Mouse (Mus musculus): ENCODE results near the gene Eef1akmt2. TPM values are rescaled to one million over a fixed set of nuclear protein-coding genes. Genes with fewer than 3 reads are reported as not detected.

Eef1akmt2 gene
- polyA plus RNA-seq, 1 experiment from 2014 or later, result 56.5 TPM

DNA sequence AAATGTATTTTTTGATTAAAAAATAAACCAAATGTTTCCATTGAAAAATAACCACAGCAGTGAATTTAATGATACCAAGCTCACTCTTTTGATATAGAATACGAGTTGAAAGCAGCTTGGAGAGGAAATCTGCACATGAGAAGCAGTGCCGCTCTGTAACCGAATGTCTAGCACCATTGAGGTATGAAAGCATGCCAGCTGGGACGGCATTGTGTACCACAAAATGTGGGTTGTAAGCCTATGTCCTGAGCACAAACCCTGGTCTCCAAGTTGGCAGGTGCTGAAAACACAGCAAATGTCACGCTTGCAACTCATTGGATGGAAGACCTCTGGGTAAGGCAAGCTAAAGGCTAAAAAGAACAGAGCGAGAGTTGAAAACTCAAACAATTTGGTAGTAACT lies 35.4 kb downstream of the Eef1akmt2 start:
- no peaks in the 10 kb centered on the region for H3K9me3 ChIP-seq (replicated peaks; ENCODE audit: control insufficient read depth, low read length)
- 95% methylated on average over 6 of the region's 6 CpGs for WGBS
- no peak overlapping the region for H3K4me3 ChIP-seq (replicated peaks; ENCODE audit: low read length)
- H3K4me1 ChIP-seq (ENCODE audit: control insufficient read depth, insufficient read depth, low read length), result 0 out of 2 replicates have a peak, but pooled peaks cover 8% of the 10 kb centered on the region
- no peak overlapping the region for H3K4me2 ChIP-seq (ENCODE audit: low read depth, low read length)
- H3K27me3 ChIP-seq (ENCODE audit: control insufficient read depth, insufficient read depth, low read length), result no peaks in the 10 kb centered on the region
- no peak overlapping the region for H3K27ac ChIP-seq (ENCODE audit: low read length)
- ATAC-seq (ENCODE audit: insufficient read depth, low FRiP score), result no peak
- no peak overlapping the region for H3K9ac ChIP-seq (ENCODE audit: low read length)
- no peaks in the 10 kb centered on the region for H3K36me3 ChIP-seq (ENCODE audit: control insufficient read depth, insufficient read depth, low read length)

DNA sequence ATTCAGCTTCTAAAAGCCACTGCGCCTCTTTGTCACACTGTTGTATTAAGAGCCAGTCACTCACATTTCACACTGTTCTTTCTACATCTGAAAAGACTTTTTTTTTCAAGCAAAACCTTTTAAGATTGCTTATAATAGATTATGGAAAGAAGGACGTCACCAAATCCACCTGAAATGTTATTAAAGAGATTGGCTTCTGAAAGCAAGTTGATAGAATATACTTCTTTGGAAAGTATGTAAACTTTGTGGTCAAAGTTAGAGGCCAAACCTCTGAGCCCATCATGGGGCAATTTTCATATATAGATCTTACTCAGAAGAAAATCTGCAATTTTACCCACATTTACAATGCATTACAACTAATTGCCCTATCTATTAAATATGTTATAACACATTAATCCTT lies 35.9 kb downstream of the Eef1akmt2 start:
- WGBS, result 64% methylated on average over 2 of the region's 2 CpGs
- Histone ChIP-seq H3K36me3 (ENCODE audit: control insufficient read depth, insufficient read depth, low read length) (no peaks in the 10 kb centered on the region), H3K4me3 (replicated peaks; ENCODE audit: low read length) (no peak overlapping the region), H3K9ac (ENCODE audit: low read length) (no peak overlapping the region), H3K4me1 (ENCODE audit: control insufficient read depth, insufficient read depth, low read length) (0 out of 2 replicates have a peak, but pooled peaks cover 8% of the 10 kb centered on the region), H3K27ac (ENCODE audit: low read length) (no peak overlapping the region), H3K27me3 (ENCODE audit: control insufficient read depth, insufficient read depth, low read length) (no peaks in the 10 kb centered on the region), H3K4me2 (ENCODE audit: low read depth, low read length) (no peak overlapping the region), H3K9me3 (replicated peaks; ENCODE audit: control insufficient read depth, low read length) (no peaks in the 10 kb centered on the region)
- ATAC-seq (ENCODE audit: insufficient read depth, low FRiP score), result no peak

DNA sequence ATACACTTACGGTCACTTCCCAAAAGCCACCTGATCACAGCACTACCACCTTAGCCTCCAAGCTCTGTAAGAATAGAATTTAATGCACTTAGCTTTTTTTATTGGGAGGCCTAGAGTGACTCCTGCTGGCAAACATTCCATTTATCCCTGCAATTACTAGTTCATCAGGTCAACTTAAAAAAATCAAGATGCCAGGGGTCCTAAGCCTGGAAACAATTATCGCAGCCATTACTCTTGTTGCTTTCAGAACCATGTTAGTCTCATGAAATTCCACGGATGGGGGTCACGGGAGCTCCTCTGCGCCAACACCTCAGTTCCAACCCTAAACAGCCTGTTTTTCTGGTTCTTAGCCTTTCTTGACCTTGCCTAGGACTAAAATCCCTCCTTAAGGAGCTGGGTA lies 37.4 kb downstream of the Eef1akmt2 start:
- H3K4me1 ChIP-seq (ENCODE audit: control insufficient read depth, insufficient read depth, low read length), result peaks cover 22% of the 10 kb centered on the region
- H3K4me2 ChIP-seq (ENCODE audit: low read depth, low read length), result no peak overlapping the region
- H3K27me3 ChIP-seq (ENCODE audit: control insufficient read depth, insufficient read depth, low read length), result no peaks in the 10 kb centered on the region
- no peaks in the 10 kb centered on the region for H3K36me3 ChIP-seq (ENCODE audit: control insufficient read depth, insufficient read depth, low read length)
- 73% methylated on average over 5 of the region's 5 CpGs for WGBS
- H3K27ac ChIP-seq (ENCODE audit: low read length), result no peak overlapping the region
- H3K9ac ChIP-seq (ENCODE audit: low read length), result no peak overlapping the region
- ATAC-seq (ENCODE audit: insufficient read depth, low FRiP score), result no peak
- no peaks in the 10 kb centered on the region for H3K9me3 ChIP-seq (replicated peaks; ENCODE audit: control insufficient read depth, low read length)
- H3K4me3 ChIP-seq (replicated peaks; ENCODE audit: low read length), result no peak overlapping the region

DNA sequence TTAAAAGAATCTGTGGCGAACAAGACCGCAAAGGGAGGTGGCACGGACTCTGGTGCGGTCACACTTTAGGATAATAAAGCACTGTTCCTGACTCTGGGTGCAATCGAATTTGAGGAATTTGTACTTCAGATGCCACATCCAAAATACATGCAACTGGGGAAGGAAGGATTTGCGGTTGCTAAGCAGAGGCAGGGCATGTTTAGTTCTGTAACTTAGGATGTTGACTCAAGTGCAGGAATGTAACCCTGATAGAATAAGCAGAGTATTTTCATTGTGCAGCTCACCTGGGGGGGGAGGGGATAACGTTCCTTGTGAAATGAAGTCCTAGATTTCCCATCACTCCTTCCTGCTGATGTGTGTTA lies 38.4 kb downstream of the Eef1akmt2 start:
- WGBS, result under 1% methylated on average over 7 of the region's 7 CpGs
- ATAC-seq (ENCODE audit: insufficient read depth, low FRiP score), result no peak
- H3K27me3 ChIP-seq (ENCODE audit: control insufficient read depth, insufficient read depth, low read length), result no peaks in the 10 kb centered on the region

DNA sequence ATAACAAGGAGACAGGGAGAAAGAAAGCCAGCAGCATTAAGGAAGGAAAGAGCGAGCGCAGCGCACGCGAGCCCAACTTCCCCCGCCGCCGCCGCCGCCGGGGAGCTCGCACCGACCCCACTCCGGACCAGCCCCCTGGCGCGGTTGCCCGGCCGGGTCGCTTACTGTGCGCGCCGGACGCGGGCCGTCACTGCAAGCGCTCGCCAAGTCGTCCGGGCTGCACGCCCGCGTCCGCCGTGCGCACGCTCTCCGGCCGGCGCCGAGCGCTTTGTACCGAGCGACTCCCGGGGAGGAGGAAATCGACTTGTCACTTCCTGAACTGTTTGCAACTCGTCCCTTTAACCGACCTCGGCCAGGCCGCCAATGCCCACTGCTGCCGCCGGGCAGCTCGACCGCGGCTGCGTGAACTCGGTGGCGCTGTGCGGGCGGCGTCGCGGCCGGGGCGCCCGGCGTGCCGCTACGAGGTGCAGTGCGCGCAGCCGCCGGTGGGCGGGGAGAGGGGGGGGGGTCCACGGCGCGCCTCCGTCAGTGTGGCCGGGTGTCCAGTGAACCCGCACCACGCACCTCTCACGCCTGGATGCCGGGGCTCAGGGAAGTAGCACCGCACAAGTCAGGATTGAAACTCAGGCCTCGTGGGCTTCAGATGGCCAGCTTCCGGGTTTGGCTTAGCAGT lies 38.9 kb downstream of the Eef1akmt2 start, which contains the start of gene Fam53b:
Fam53b (minus strand) TSS at position 471 of the 673 bp plus-strand sequence.
- H3K27ac ChIP-seq (ENCODE audit: low read length), result peak within 1 kb of the TSS; percentile 92
- peaks cover 37% of the 10 kb centered on the region for H3K4me1 ChIP-seq (ENCODE audit: control insufficient read depth, insufficient read depth, low read length)
- under 1% methylated on average over 83 of the region's 85 CpGs for WGBS
- H3K4me2 ChIP-seq (ENCODE audit: low read depth, low read length), result peak within 1 kb of the TSS; percentile 77
- H3K36me3 ChIP-seq (ENCODE audit: control insufficient read depth, insufficient read depth, low read length), result no peaks in the 10 kb centered on the region
- no peaks in the 10 kb centered on the region for H3K27me3 ChIP-seq (ENCODE audit: control insufficient read depth, insufficient read depth, low read length)
- ATAC-seq (ENCODE audit: insufficient read depth, low FRiP score), result peak; percentile 67
- peak within 1 kb of the TSS; percentile 78 for H3K4me3 ChIP-seq (replicated peaks; ENCODE audit: low read length)
- no peaks in the 10 kb centered on the region for H3K9me3 ChIP-seq (replicated peaks; ENCODE audit: control insufficient read depth, low read length)
- H3K9ac ChIP-seq (ENCODE audit: low read length), result peak within 1 kb of the TSS; percentile 88

More for the DNA sequence above, 38.4 kb downstream of the Eef1akmt2 start:
- H3K27ac ChIP-seq (ENCODE audit: low read length), result peak overlapping the region; percentile 92
- peaks cover 32% of the 10 kb centered on the region for H3K4me1 ChIP-seq (ENCODE audit: control insufficient read depth, insufficient read depth, low read length)
- H3K9ac ChIP-seq (ENCODE audit: low read length), result peak overlapping the region; percentile 88
- H3K4me3 ChIP-seq (replicated peaks; ENCODE audit: low read length), result peak overlapping the region; percentile 78
- H3K4me2 ChIP-seq (ENCODE audit: low read depth, low read length), result peak overlapping the region; percentile 77
- H3K36me3 ChIP-seq (ENCODE audit: control insufficient read depth, insufficient read depth, low read length), result no peaks in the 10 kb centered on the region
- no peaks in the 10 kb centered on the region for H3K9me3 ChIP-seq (replicated peaks; ENCODE audit: control insufficient read depth, low read length)

DNA sequence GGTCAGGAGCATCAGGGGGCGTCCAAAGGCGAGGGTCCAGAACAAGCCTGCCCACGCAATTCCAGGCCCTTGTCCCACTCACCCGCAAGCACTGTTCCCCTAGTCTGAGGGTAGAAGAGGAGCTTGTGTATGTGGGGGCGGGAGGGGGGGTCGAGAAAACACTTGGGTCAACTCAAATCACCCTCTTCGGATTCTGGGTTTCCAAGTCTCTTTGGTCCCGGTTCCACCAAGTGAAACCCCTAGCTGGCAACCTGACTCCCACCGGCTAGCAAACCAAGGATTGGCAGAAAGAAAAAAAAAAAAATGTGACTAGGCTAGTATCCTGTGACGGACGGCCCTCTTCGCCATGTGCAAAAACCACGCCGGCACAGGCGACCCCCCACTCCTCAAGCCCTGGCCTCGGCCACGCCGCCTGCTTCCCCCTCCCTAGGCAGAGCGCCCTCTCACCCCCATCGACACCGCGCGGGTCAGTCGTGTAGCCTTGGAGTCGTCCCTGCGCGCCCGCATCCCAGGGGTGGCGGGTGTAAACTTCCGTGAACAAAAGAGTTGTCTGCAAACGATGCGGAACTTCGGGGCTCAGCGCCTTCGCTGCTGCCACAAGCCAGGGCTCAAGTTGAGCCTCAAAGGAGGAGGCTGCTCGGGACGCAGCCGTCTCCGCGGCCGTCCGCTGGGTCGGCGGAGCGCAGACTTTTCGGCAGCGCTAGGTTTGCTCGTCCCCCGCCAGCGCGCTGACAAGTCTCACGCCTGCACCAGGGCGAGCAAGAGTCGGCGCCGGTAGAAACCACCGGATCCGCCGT lies 39.7 kb downstream of the Eef1akmt2 start:
- Histone ChIP-seq H3K36me3 (ENCODE audit: control insufficient read depth, insufficient read depth, low read length) (no peaks in the 10 kb centered on the region), H3K9me3 (replicated peaks; ENCODE audit: control insufficient read depth, low read length) (no peaks in the 10 kb centered on the region), H3K27ac (ENCODE audit: low read length) (peak overlapping the region; percentile 92), H3K27me3 (ENCODE audit: control insufficient read depth, insufficient read depth, low read length) (no peaks in the 10 kb centered on the region), H3K9ac (ENCODE audit: low read length) (peak overlapping the region; percentile 88), H3K4me2 (ENCODE audit: low read depth, low read length) (peak overlapping the region; percentile 77), H3K4me1 (ENCODE audit: control insufficient read depth, insufficient read depth, low read length) (peaks cover 45% of the 10 kb centered on the region), H3K4me3 (replicated peaks; ENCODE audit: low read length) (peak overlapping the region; percentile 78)
- WGBS, result under 1% methylated on average over 59 of the region's 59 CpGs
- peak; percentile 27; the same call in 1 of the 2 replicates for ATAC-seq (ENCODE audit: insufficient read depth, low FRiP score)

DNA sequence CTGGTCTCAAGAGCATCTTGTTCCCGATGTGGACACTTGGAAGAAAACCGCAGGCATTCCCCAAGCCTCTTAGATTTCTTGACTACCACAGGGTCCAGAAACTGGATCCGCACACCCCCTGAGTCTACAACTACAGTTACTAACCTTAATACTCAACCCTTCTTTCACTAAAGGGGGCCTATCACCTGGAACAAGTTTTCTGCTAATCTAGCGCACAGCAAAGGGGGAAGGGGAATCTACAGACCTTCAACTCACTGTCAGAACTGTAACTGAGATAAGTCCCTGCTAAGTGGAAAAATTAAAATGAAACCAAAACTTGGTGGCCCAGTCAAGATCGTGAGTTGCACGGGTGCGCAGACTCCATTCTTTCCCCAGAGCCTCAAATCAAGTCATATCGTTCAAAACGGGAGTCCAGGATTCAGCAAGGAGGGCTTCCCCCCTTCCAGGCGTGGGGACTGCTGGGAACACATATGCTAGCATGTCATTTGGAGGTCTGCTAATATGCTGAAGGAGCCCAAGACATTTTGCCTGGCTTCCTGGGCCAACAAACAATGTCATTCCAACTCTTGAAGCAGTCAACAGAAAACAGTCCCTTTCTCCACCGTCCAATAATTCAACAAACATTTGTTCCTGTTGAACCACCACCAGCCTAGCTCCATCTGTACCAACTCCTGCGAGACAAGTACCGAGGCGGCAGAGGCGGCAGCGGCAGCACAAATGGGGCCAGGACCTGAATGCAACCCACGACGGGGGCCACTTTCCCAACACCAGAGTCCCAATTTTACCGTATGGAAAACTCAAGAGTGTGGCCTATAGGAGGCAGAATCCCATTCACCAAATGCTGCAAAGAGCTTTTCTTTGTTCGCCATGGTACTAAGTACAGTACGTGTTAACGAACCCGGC lies 40.5 kb downstream of the Eef1akmt2 start:
- Histone ChIP-seq H3K9me3 (replicated peaks; ENCODE audit: control insufficient read depth, low read length) (no peaks in the 10 kb centered on the region), H3K27me3 (ENCODE audit: control insufficient read depth, insufficient read depth, low read length) (no peaks in the 10 kb centered on the region), H3K36me3 (ENCODE audit: control insufficient read depth, insufficient read depth, low read length) (no peaks in the 10 kb centered on the region), H3K4me2 (ENCODE audit: low read depth, low read length) (peak overlapping the region; percentile 77), H3K4me3 (replicated peaks; ENCODE audit: low read length) (peak overlapping the region; percentile 78), H3K9ac (ENCODE audit: low read length) (peak overlapping the region; percentile 88), H3K4me1 (ENCODE audit: control insufficient read depth, insufficient read depth, low read length) (peaks cover 53% of the 10 kb centered on the region), H3K27ac (ENCODE audit: low read length) (peak overlapping the region; percentile 92; the same call in 1 of the 2 replicates)
- no peak for ATAC-seq (ENCODE audit: insufficient read depth, low FRiP score)
- WGBS, result 22% methylated on average over 23 of the region's 23 CpGs

DNA sequence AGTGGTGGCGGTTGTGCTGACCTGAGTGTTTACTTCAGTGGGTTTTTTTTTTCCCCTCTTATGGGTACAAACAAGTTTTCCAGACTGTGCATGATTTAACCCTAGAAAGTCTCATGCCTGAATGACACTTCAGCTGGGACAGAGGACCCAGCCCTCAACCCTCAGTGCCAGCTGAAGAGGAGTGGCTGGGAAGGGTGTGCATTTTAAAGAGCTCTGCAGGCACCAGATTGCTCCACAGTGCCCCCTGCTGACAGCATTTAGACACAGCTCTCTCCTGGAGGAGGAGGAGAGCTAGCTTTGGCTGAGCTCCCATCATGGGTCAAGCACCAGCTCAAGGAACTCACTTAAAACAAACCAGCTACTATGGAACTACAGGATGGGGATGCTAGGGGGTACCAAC lies 41.6 kb downstream of the Eef1akmt2 start:
- Histone ChIP-seq H3K36me3 (ENCODE audit: control insufficient read depth, insufficient read depth, low read length) (no peaks in the 10 kb centered on the region), H3K27ac (ENCODE audit: low read length) (no peak overlapping the region), H3K9ac (ENCODE audit: low read length) (no peak overlapping the region), H3K4me3 (replicated peaks; ENCODE audit: low read length) (no peak overlapping the region), H3K4me1 (ENCODE audit: control insufficient read depth, insufficient read depth, low read length) (peaks cover 61% of the 10 kb centered on the region), H3K4me2 (ENCODE audit: low read depth, low read length) (0 out of 2 replicates have a peak overlapping the region, but pooled peaks have one; percentile 77), H3K27me3 (ENCODE audit: control insufficient read depth, insufficient read depth, low read length) (no peaks in the 10 kb centered on the region), H3K9me3 (replicated peaks; ENCODE audit: control insufficient read depth, low read length) (no peaks in the 10 kb centered on the region)
- ATAC-seq (ENCODE audit: insufficient read depth, low FRiP score), result 0 out of 2 replicates have a peak, but pooled peaks have one; percentile 22
- 74% methylated on average over 1 of the region's 1 CpGs for WGBS
